Comparison of ENCODE assay signal across 10 mouse cellular contexts in genomic region chr11:90342858-90343257, GRCm38 (mm10).
"Had no signal": no experiment of that assay in that cellular context is flagged by ENCODE, and none has a peak within 500 bp of the region (broad histone marks: within the 10 kb centered on the region; RNA-seq: fewer than 3 reads in every experiment).

No protein-coding gene starts in this region.

- H3K27me3 ChIP-seq: limb, embryonic 15.5 days; midbrain, embryonic 12.5 days; neural tube, embryonic 13.5 days had no signal

- H3K9ac ChIP-seq: limb, embryonic 15.5 days; liver, embryonic 14.5 days; midbrain, embryonic 12.5 days; neural tube, embryonic 13.5 days had no signal

- H3K4me1 ChIP-seq: limb, embryonic 15.5 days had no signal

- H3K4me2 ChIP-seq: limb, embryonic 15.5 days; midbrain, embryonic 12.5 days; neural tube, embryonic 13.5 days had no signal

- DNase-seq: lung, adult 18-20 months; right cerebral cortex, postnatal 14 days; thymus, postnatal 36 days had no signal

- H3K27ac ChIP-seq: kidney, postnatal 0 days; left cerebral cortex, adult 2 months; limb, embryonic 15.5 days; liver, embryonic 14.5 days; midbrain, embryonic 12.5 days; neural tube, embryonic 13.5 days had no signal

- H3K4me3 ChIP-seq: left cerebral cortex, adult 2 months; limb, embryonic 15.5 days; midbrain, embryonic 12.5 days; neural tube, embryonic 13.5 days had no signal

- H3K9me3 ChIP-seq: limb, embryonic 15.5 days; midbrain, embryonic 12.5 days; neural tube, embryonic 13.5 days had no signal

- H3K36me3 ChIP-seq: limb, embryonic 15.5 days; neural tube, embryonic 13.5 days had no signal

- ATAC-seq: midbrain, embryonic 16.5 days had no signal
